Mouse (Mus musculus) limb, embryonic 14.5 days (tissue): Measurements from ENCODE around the gene Fxyd6. TPM values are rescaled to one million over a fixed set of nuclear protein-coding genes. Genes with fewer than 3 reads are reported as not detected.

ENCODE experiments used
- ATAC-seq: fragments of 200-750 bp; cut with Nextera tagmentation; 2 replicates; pipeline ENCODE4 v1.8.0; 2017; ENCODE audit warnings: low read depth, moderate number of reproducible peaks, moderate TSS enrichment; ENCODE audit not compliant: low FRiP score
- DNase-seq: peaks from one replicate; pipeline ENCODE4 v3.0.0-alpha.2; 2015; ENCODE audit warnings: low spot score
- H3K27ac ChIP-seq: fragments of 300-500 bp; sonication (generic); replicated peaks from 2 replicates; pipeline ENCODE4 v1.5.1; 2014; ENCODE audit warnings: low read depth, mild to moderate bottlenecking, low read length, moderate library complexity, mixed read lengths
- H3K27me3 ChIP-seq: fragments of 300-500 bp; sonication (generic); 2 replicates; pipeline ENCODE4 v1.6.1; 2014; ENCODE audit warnings: low read length, mixed read lengths; ENCODE audit not compliant: control insufficient read depth, insufficient read depth
- H3K36me3 ChIP-seq: fragments of 300-500 bp; sonication (generic); 2 replicates; pipeline ENCODE4 v1.6.1; 2014; ENCODE audit warnings: mild to moderate bottlenecking, low read length, moderate library complexity, mixed read lengths; ENCODE audit not compliant: control insufficient read depth, insufficient read depth
- H3K4me1 ChIP-seq: fragments of 300-500 bp; sonication (generic); 2 replicates; pipeline ENCODE4 v1.6.1; 2014; ENCODE audit warnings: antibody characterized with exemption, low read length, mixed read lengths; ENCODE audit not compliant: control insufficient read depth, insufficient read depth
- H3K4me2 ChIP-seq: fragments of 300-500 bp; sonication (generic); replicated peaks from 2 replicates; pipeline ENCODE4 v1.6.1; 2014; ENCODE audit warnings: low read depth, mild to moderate bottlenecking, low read length, moderate library complexity; ENCODE audit not compliant: severe bottlenecking
- H3K4me3 ChIP-seq: fragments of 300-500 bp; sonication (generic); replicated peaks from 2 replicates; pipeline ENCODE4 v1.5.1; 2014; ENCODE audit warnings: low read length
- H3K9ac ChIP-seq: fragments of 300-500 bp; sonication (generic); 2 replicates; pipeline ENCODE4 v1.6.1; 2014; ENCODE audit warnings: mild to moderate bottlenecking, low read depth, low read length, moderate library complexity; ENCODE audit not compliant: severe bottlenecking
- H3K9me3 ChIP-seq: fragments of 300-500 bp; sonication (generic); 2 replicates; pipeline ENCODE4 v1.6.1; 2016; ENCODE audit warnings: low read length; ENCODE audit not compliant: control insufficient read depth
- POLR2A ChIP-seq: fragments of 200-500 bp; IDR thresholded peaks from 2 replicates; pipeline ENCODE4 v1.8.0; 2012; ENCODE audit warnings: inconsistent platforms, mild to moderate bottlenecking, moderate library complexity, borderline replicate concordance; ENCODE audit not compliant: insufficient read depth, insufficient read length; ENCODE audit errors: extremely low read depth
- WGBS: fragments of 180-500 bp; shearing (Covaris S2); extraction: QIAGEN DNeasy Blood & Tissue Kit; methylation state at CpG from one replicate; pipeline ENCODE4 v1.1.7; 2014; 5-methylcytosine and 5-hydroxymethylcytosine counted together
- polyA plus RNA-seq, 2 experiments: library from polyadenylated mRNA; depleted of rRNA in 1 of 2; stranded (reverse) in 1 of 2; unstranded in 1 of 2; fragments of >200 nt; fragmentation: Nextera tagmentation in 1 of 2; extraction: Ambion mirVana in 1 of 2; gene quantifications; 2 replicates each; pipeline versions ENCODE4 v1.2.1 to v1.2.3; 2012 to 2014

Fxyd6 gene
- polyA plus RNA-seq, 2 experiments = 82.7 to 97.4 TPM

GRCm38 (mm10) chr9:45422761-45423298, 52.8 kb downstream of the Fxyd6 start:
- WGBS = 72% methylated on average over 7 of the region's 7 CpGs
- no peak for TF ChIP-seq POLR2A

GRCm38 (mm10) chr9:45426456-45426855, 56.5 kb downstream of the Fxyd6 start, which contains the start of gene Dscaml1:
Gene Dscaml1, plus strand, starts transcription at chr9:45426628.
- no peaks in the 10 kb centered on the region for H3K36me3 ChIP-seq
- no peak within 1 kb of the TSS for H3K27ac ChIP-seq
- no peak within 1 kb of the TSS for H3K9ac ChIP-seq
- H3K9me3 ChIP-seq = no peaks in the 10 kb centered on the region
- peaks cover 14% of the 10 kb centered on the region for H3K4me1 ChIP-seq
- TF ChIP-seq POLR2A = no peak
- H3K27me3 ChIP-seq = peaks cover 35% of the 10 kb centered on the region
- no peak within 1 kb of the TSS for H3K4me3 ChIP-seq
- no peak within 1 kb of the TSS for H3K4me2 ChIP-seq
- no peak for DNase-seq
- ATAC-seq = no peak
- 79% methylated on average over 4 of the region's 4 CpGs for WGBS

More at GRCm38 (mm10) chr9:45422761-45423298, 52.8 kb downstream of the Fxyd6 start:
- Histone ChIP-seq H3K4me2 (no peak overlapping the region), H3K9me3 (no peaks in the 10 kb centered on the region), H3K27ac (no peak overlapping the region), H3K27me3 (0 out of 2 replicates have a peak, but pooled peaks cover 6% of the 10 kb centered on the region), H3K9ac (no peak overlapping the region), H3K4me1 (no peaks in the 10 kb centered on the region), H3K4me3 (no peak overlapping the region), H3K36me3 (no peaks in the 10 kb centered on the region)
- ATAC-seq (no peak), DNase-seq (no peak)

GRCm38 (mm10) chr9:45429392-45429791, 59.4 kb downstream of the Fxyd6 start:
- DNase-seq (no peak), ATAC-seq (no peak)
- Histone ChIP-seq H3K27me3 (peaks cover 49% of the 10 kb centered on the region), H3K4me1 (peaks cover 14% of the 10 kb centered on the region), H3K9me3 (no peaks in the 10 kb centered on the region), H3K9ac (no peak overlapping the region), H3K36me3 (no peaks in the 10 kb centered on the region), H3K4me2 (no peak overlapping the region), H3K27ac (no peak overlapping the region), H3K4me3 (no peak overlapping the region)
- TF ChIP-seq POLR2A = no peak
- 30% methylated on average over 5 of the region's 5 CpGs for WGBS

GRCm38 (mm10) chr9:45429951-45430697, 60.1 kb downstream of the Fxyd6 start:
- H3K9me3 ChIP-seq = no peaks in the 10 kb centered on the region
- H3K27me3 ChIP-seq = peaks cover 49% of the 10 kb centered on the region
- 2% methylated on average over 39 of the region's 54 CpGs for WGBS
- peak overlapping the region; percentile 73 for H3K4me2 ChIP-seq
- ATAC-seq (no peak), DNase-seq (no peak)
- TF ChIP-seq POLR2A = no peak
- H3K27ac ChIP-seq = no peak overlapping the region
- peaks cover 14% of the 10 kb centered on the region for H3K4me1 ChIP-seq
- peak overlapping the region; percentile 40 for H3K4me3 ChIP-seq
- H3K9ac ChIP-seq = peak overlapping the region; percentile 40; the same call in 1 of the 2 replicates
- no peaks in the 10 kb centered on the region for H3K36me3 ChIP-seq

- Histone ChIP-seq H3K4me2 (peak overlapping the region; percentile 73), H3K27me3 (peaks cover 49% of the 10 kb centered on the region), H3K4me1 (peaks cover 14% of the 10 kb centered on the region), H3K9ac (peak overlapping the region; percentile 40; the same call in 1 of the 2 replicates), H3K4me3 (peak overlapping the region; percentile 40), H3K9me3 (no peaks in the 10 kb centered on the region), H3K36me3 (no peaks in the 10 kb centered on the region), H3K27ac (no peak overlapping the region)
- DNase-seq (no peak), ATAC-seq (no peak)
- WGBS = 0% methylated on average over 3 of the region's 17 CpGs
- TF ChIP-seq POLR2A = no peak
These were observed 60.6 kb downstream of the Fxyd6 start for GRCm38 (mm10) chr9:45430698-45430959.
